Mouse (Mus musculus) small intestine, adult 2 months (tissue): Measurements from ENCODE around the gene Zfp281.
A peak's percentile ranks its signal among the peaks of the same experiment; 100 is the strongest.

ENCODE experiments used
- CTCF ChIP-seq: fragments of 200-500 bp; IDR thresholded peaks from 2 replicates; pipeline ENCODE4 v1.5.1; 2012; ENCODE audit warnings: low read depth, mild to moderate bottlenecking, control low read depth, inconsistent platforms, low read length, moderate library complexity, mixed read lengths; ENCODE audit not compliant: insufficient replicate concordance, insufficient read length; ENCODE audit errors: extremely low read depth
- POLR2A ChIP-seq: fragments of 200-500 bp; IDR thresholded peaks from 2 replicates; pipeline ENCODE4 v1.6.1; 2012; ENCODE audit warnings: low read depth, mild to moderate bottlenecking, control low read depth, inconsistent platforms, low read length, moderate library complexity

DNA sequence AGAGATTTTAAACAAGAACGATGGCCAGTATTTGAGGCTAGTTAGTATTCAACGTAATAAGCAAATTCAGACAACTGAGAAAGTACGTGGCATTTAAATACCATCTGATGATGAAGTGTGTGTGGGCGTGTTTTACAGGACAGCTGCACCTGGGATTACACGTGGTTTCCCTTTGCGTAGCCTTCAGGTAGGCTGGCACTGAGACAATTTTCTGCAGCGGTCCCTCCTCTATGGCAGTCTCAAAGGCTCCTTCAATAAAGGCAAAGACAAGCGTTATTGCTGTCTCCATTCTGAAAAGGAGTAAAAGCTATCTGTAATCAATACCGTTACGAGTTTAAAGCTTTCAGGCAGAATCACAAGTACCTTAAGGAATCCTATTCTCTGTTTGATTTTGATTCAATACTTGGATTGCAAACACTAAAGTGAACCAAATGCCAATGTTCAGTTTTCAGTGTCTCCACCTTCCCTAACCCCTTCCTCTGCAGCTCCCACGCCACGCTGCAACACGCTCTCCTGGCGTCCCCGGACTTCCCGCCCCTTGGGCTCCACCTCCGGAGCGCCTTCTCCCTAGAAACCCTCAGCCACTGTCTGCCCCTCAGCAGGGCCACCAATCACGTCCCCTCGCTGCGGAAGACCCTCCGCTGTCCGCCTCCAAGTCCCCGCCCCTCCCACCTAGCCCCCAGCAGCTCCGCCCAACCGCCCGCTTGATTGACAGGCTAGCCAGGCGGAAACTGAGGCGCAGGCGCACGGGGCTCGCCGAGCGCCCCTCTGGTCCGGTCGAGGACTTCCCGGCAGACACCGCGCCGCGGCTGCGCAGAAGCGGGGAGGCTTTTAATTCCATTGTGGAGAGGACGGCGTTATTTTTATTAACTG is at the start of gene Zfp281:
- TF ChIP-seq CTCF, result no peak
- peak; percentile 56 for TF ChIP-seq POLR2A
